ENCODE assay signal across 19 mouse cellular contexts in the genomic region with DNA sequence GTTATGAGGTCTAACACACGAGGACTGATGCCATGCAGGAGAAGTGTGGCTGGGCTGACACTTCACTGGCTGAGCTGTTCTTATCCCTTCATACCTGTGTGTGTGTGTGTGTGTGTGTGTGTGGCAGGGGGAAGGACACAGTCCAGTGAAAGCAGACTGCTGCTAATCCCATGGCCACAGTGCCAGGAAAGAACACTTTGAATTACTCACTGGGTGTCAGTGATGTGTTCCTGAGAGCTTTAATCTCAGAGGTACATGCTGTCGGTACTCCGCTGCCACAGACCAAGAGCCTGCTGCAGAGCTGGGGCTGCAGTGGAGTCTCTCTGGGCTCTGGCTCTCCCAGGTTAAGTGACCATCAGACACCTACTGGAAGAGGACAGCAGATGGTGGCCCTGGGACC.
"Had no signal": no experiment of that assay in that cellular context is flagged by ENCODE, and none has a peak within 500 bp of the region (broad histone marks: within the 10 kb centered on the region; RNA-seq: fewer than 3 reads in every experiment).

No protein-coding gene starts in this region.

- H3K4me3 ChIP-seq: left cerebral cortex, adult 2 months; liver, embryonic 13.5 days; neural tube, embryonic 12.5 days; neural tube, embryonic 15.5 days had no signal

- H3K4me1 ChIP-seq: liver, embryonic 13.5 days; neural tube, embryonic 12.5 days; neural tube, embryonic 15.5 days had no signal

- DNase-seq: kidney, postnatal 10 days; kidney, postnatal 36 days; layer of hippocampus, postnatal 36 days; liver, embryonic 13.5 days; lung, adult 2 months; lung, postnatal 14 days; lung, postnatal 4 days; midbrain, embryonic 14.5 days; right cerebral cortex, adult 18-20 months; right cerebral cortex, postnatal 14 days; right cerebral cortex, postnatal 4 days; thymus, adult 2 months; thymus, postnatal 14 days; thymus, postnatal 4 days had no signal

- H3K27me3 ChIP-seq: liver, embryonic 13.5 days; neural tube, embryonic 12.5 days; neural tube, embryonic 15.5 days had no signal

- H3K4me2 ChIP-seq: liver, embryonic 13.5 days; midbrain, embryonic 11.5 days; neural tube, embryonic 12.5 days; neural tube, embryonic 15.5 days had no signal

- H3K9ac ChIP-seq: liver, embryonic 13.5 days; neural tube, embryonic 12.5 days; neural tube, embryonic 15.5 days had no signal

- H3K9me3 ChIP-seq: liver, embryonic 13.5 days; neural tube, embryonic 12.5 days; neural tube, embryonic 15.5 days had no signal

- H3K36me3 ChIP-seq: liver, embryonic 13.5 days; neural tube, embryonic 12.5 days; neural tube, embryonic 15.5 days had no signal

- H3K27ac ChIP-seq: left cerebral cortex, adult 2 months; liver, embryonic 13.5 days; neural tube, embryonic 12.5 days; neural tube, embryonic 15.5 days; stomach, postnatal 0 days had no signal
